Mouse (Mus musculus) megakaryocyte progenitor cell, adult 5-6 weeks (primary cell): ENCODE data around the gene Tanc1. TPM values are rescaled to one million over a fixed set of nuclear protein-coding genes. Genes with fewer than 3 reads are reported as not detected.

Source experiments
- ATAC-seq: replicated peaks from 2 replicates; pipeline ENCODE4 v1.8.0; 2016; ENCODE audit warnings: mild to moderate bottlenecking, moderate TSS enrichment, inconsistent platforms; ENCODE audit not compliant: poor library complexity
- total RNA-seq, 2 experiments: library from RNA; stranded (forward) in 1 of 2; stranded (reverse) in 1 of 2; fragments of 157-497, 149-512 nt in 1 of 2; fragments of 200-1000 nt in 1 of 2; gene quantifications; 2 replicates each; pipeline versions ENCODE4 v1.2.3 to v1.2.4; 2015 to 2017

The Tanc1 gene
- total RNA-seq, 2 experiments from 2014 or later, result 5.1 to 7.4 TPM

GRCm38 (mm10) chr2:59679424-59680020, 67.7 kb downstream of the Tanc1 start:
- no peak for ATAC-seq

GRCm38 (mm10) chr2:59680736-59681135, 68.9 kb downstream of the Tanc1 start:
- ATAC-seq, result no peak

GRCm38 (mm10) chr2:59681181-59681580, 69.3 kb downstream of the Tanc1 start:
- peak; percentile 34; the same call in 1 of the 2 replicates for ATAC-seq

- no peak for ATAC-seq
Measured at GRCm38 (mm10) chr2:59684864-59685605, 73.2 kb downstream of the Tanc1 start.

GRCm38 (mm10) chr2:59685606-59685950, 73.7 kb downstream of the Tanc1 start:
- no peak for ATAC-seq

GRCm38 (mm10) chr2:59688261-59689104, 76.6 kb downstream of the Tanc1 start:
- ATAC-seq, result peak; percentile 50

GRCm38 (mm10) chr2:59691112-59691511, 79.3 kb downstream of the Tanc1 start:
- no peak for ATAC-seq

DNA sequence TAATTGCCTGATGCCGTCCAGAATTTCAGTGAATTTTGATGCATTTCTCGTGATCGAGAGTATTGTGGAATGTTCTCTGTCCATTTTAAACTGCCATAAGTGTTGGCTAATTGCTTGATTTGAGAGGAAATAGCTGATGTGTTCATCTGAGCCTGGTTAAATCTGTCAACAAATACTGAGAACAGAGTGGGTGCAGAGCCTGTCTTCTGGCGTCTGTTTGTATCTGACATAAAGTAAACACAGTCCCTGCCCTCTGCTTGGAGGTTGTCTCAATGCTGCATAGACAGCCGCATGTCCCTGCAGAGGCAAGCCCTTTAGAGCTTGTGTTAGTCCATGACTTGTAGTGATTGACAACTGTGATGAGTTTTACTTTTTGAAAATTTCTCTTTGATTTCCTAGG, 81.6 kb downstream of the Tanc1 start:
- no peak for ATAC-seq

GRCm38 (mm10) chr2:59697123-59697522, 85.3 kb downstream of the Tanc1 start:
- no peak for ATAC-seq

GRCm38 (mm10) chr2:59697722-59698634, 86.1 kb downstream of the Tanc1 start:
- peak; percentile 55 for ATAC-seq

GRCm38 (mm10) chr2:59698635-59699300, 86.9 kb downstream of the Tanc1 start:
- no peak for ATAC-seq

DNA sequence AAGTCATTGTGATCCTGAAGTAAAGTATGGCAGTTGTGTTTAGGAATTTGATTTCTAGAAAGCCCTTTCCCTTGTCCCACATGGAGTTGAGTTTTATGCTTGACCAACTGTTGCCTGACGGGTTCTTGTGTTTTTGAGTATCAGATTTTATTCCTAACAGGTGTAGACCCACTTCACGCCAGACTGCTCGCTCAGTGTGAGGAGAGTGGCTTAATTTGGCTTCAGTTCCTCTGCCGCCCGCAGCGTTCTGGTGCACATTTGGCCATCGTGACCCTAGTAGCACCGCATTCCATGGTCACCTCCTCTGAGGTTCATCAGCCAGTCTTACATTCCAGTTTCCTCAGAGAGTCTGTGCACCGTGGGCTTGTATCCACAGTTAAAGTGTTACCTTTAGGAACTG, 88.1 kb downstream of the Tanc1 start:
- ATAC-seq, result no peak

DNA sequence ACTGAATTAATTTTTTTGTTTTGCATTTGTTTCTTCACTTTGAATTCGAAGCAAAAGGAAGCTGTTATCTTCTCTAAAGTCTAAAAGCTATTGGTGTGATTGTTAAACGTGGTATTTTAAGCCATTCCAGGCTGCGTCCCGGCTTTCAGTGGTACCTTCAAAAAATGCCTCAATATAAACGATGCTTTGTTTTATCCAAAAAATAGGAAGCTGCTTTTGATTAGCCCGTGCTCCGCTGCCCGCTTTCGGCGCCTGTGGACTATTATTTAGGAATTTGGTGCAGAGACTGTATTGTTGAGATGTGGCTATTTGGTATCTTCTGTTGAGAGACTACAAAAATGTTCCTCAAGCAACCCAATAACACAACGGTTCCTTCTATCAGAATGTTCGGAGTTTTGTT, 93.4 kb downstream of the Tanc1 start:
- ATAC-seq, result no peak

GRCm38 (mm10) chr2:59706806-59707205, 95.0 kb downstream of the Tanc1 start:
- ATAC-seq, result no peak

DNA sequence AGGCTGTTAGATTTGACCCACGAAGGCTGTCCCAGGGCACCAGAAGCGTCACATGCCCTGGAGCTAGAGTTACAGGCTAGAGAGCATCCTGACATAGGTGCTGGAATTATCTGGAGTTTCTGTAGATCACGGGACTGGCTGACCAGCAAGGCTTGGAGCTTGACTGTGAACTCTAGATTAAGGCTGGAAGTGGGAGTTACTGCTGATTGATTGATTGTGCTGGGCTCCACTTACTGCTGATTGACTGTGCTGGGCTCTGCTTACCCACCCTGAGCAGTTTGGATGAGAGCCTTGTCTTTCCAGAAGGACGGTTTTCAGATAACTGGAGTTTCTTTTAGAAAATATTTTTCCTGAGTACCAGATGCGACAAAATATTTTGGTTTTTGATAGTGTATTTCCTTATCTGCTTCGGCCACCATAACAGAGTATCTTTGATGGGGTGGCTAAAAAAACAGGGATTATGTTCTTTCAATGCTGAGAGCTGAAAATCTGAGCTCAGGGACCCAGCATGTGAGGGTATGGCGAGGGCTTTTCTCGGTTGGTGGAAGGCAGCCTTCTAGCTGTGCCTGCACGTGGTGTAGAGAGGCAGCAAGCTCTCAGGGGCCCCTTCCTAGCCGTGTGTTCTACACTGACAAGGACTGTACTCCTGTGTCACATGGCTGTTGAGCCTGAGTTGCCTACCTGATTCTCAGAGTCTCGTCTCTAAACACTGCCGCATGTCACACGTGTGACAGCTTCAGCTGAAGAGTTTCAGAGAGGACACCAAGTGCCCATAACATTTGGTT, 96.3 kb downstream of the Tanc1 start:
- no peak for ATAC-seq

DNA sequence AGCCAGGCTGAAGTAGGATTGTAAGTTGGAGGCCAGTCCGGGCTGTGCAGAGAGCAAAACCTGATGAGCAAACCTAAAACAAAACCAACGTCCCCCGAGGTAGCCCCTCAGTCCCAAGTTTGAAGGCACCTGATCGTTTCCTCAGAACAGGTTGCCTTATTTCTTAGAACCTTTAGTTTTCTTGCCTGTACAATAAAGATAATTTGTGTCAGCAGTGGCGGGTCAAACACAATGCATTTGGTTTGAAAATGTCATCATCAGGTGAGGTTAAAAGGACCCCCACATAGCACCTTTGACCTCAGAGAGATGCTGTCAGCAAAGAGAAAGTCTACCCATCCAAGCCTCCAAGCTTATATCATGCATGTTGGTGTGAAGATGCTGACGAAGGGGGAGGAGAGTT, 98.9 kb downstream of the Tanc1 start:
- no peak for ATAC-seq

GRCm38 (mm10) chr2:59711992-59712391, 100.2 kb downstream of the Tanc1 start:
- no peak for ATAC-seq

DNA sequence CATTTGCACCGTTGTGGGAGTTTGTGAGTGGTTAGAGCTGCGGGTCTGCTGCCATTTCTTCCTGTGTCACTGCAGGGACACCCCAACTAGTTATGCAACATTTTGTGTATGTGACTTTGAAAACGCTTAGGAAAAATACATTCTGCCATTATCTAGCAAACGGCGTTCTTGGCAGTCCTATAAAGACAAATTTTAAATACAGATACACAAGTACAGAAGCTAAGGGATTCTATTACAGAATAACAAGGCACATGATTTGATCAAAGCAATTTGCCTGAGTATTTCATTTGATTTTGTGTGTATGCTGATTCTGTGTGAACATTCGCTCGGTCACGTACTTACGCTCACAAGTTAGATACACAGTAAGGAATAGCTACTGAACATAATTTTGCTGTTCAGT, 100.6 kb downstream of the Tanc1 start:
- no peak for ATAC-seq
